Mouse (Mus musculus) liver, embryonic 12.5 days (tissue): ENCODE results near the gene Krt26. TPM values are rescaled to one million over a fixed set of nuclear protein-coding genes. Genes with fewer than 3 reads are reported as not detected.

Experiments
- ATAC-seq: fragments of 200-750 bp; cut with Nextera tagmentation; 2 replicates; pipeline ENCODE4 v1.8.0; 2017; ENCODE audit warnings: moderate number of reproducible peaks, mild to moderate bottlenecking, moderate library complexity
- H3K27ac ChIP-seq: fragments of 300-500 bp; sonication (generic); 2 replicates; pipeline ENCODE4 v1.5.1; 2016; ENCODE audit warnings: mild to moderate bottlenecking
- H3K27me3 ChIP-seq: fragments of 300-500 bp; sonication (generic); replicated peaks from 2 replicates; pipeline ENCODE4 v1.6.1; 2016; ENCODE audit warnings: mild to moderate bottlenecking, moderate library complexity
- H3K36me3 ChIP-seq: fragments of 300-500 bp; sonication (generic); 2 replicates; pipeline ENCODE4 v1.6.1; 2016; ENCODE audit warnings: mild to moderate bottlenecking, moderate library complexity
- H3K4me1 ChIP-seq: fragments of 300-500 bp; sonication (generic); 2 replicates; pipeline ENCODE4 v1.6.1; 2016
- H3K4me2 ChIP-seq: fragments of 300-500 bp; sonication (generic); 2 replicates; pipeline ENCODE4 v1.6.1; 2016; ENCODE audit warnings: mild to moderate bottlenecking, moderate library complexity
- H3K4me3 ChIP-seq: fragments of 300-500 bp; sonication (generic); 2 replicates; pipeline ENCODE4 v1.5.1; 2016; ENCODE audit warnings: mild to moderate bottlenecking, moderate library complexity
- H3K9ac ChIP-seq: fragments of 300-500 bp; sonication (generic); 2 replicates; pipeline ENCODE4 v1.6.1; 2016; ENCODE audit warnings: mild to moderate bottlenecking, moderate library complexity
- H3K9me3 ChIP-seq: fragments of 300-500 bp; sonication (generic); replicated peaks from 2 replicates; pipeline ENCODE4 v1.6.1; 2016; ENCODE audit warnings: mild to moderate bottlenecking, moderate library complexity
- WGBS: fragments of 180-500 bp; shearing (Covaris S2); methylation state at CpG from one replicate; pipeline ENCODE4 v1.1.7; 2016; ENCODE audit not compliant: insufficient replicate concordance; 5-methylcytosine and 5-hydroxymethylcytosine counted together
- polyA plus RNA-seq: library from polyadenylated mRNA; unstranded; fragments of >200 nt; fragmentation: Nextera tagmentation; extraction: Ambion mirVana; gene quantifications from 2 replicates; pipeline ENCODE4 v1.2.1, GENCODE M21; 2016

Krt26 gene
- polyA plus RNA-seq: not detected in 2 replicates

DNA sequence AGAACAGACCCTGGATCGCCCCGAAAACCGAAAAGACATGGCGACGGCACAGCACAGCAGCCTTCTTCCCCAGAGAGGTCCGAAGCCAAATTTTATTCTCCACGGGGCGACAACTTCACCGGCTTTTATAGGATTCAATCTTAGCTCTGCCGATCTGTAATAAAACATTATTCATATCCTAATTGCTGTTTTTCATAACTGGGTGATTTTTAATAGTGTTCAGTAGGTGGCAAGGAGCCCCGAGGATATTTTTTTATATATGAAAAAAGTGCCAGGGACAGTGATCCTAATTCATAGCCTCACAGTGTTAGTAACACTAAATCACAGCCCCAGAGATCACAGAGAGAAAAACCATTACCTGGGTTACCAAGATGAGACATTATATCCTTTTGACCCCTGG is at the start of gene Krt26:
Krt26 (minus strand) TSS at position 101 of the 400 bp plus-strand sequence.
- no peaks in the 10 kb centered on the region for H3K9me3 ChIP-seq
- no peaks in the 10 kb centered on the region for H3K4me1 ChIP-seq
- H3K9ac ChIP-seq: no peak within 1 kb of the TSS
- no peaks in the 10 kb centered on the region for H3K36me3 ChIP-seq
- H3K27me3 ChIP-seq: no peaks in the 10 kb centered on the region
- no peak for ATAC-seq
- H3K27ac ChIP-seq: no peak within 1 kb of the TSS
- H3K4me2 ChIP-seq: no peak within 1 kb of the TSS
- WGBS: 79% methylated on average over 11 of the region's 11 CpGs
- H3K4me3 ChIP-seq: no peak within 1 kb of the TSS

DNA sequence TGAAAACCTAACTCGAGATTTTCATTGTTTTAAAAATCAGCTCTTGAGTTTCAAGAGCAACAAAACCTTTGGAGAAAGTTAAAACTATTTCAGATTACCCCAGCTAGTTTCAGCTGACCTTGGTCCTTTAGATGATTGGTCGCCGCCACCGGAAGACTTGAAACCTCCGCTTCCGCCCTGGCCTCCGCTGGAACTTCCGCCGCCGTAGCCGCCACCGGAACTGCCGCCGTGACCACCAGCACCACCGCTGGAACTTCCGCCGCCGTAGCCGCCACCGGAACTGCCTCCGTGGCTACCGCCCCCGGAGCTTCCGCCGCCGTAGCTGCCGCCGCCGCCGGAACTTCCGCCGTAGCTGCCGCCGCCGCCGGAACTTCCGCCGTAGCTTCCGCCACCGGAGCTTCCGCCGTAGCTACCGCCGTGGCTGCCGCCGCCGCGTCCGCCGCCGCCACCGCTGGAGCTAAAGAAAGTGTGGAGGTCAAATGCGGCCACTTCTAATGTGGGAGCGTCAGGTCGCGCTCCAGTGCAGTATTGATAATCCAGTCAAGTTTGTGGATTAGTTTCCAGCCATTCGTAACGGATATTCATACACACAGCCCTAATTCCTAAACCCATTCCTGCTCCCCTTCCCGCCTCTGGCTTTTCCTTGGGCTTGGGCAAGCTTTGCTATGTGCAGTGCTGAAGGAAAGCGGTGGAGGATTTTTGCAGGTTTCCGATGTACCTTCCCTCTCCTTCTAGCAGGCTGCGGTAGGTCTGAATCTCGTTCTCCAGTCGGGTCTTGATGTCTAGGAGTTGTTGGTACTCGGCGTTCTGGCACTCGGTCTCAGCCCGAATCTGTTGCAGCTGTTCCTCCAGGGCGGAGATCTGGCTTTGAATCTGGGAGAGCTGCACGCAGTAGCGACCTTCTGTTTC is 48.3 kb upstream of the Krt26 start:
- peaks cover 39% of the 10 kb centered on the region for H3K27me3 ChIP-seq
- peak overlapping the region; percentile 61 for H3K4me3 ChIP-seq
- H3K9ac ChIP-seq: peak overlapping the region; percentile 48
- no peaks in the 10 kb centered on the region for H3K9me3 ChIP-seq
- peak overlapping the region; percentile 79 for H3K4me2 ChIP-seq
- H3K27ac ChIP-seq: peak overlapping the region; percentile 83
- peak; percentile 59 for ATAC-seq
- H3K36me3 ChIP-seq: 0 out of 2 replicates have a peak, but pooled peaks cover 3% of the 10 kb centered on the region
- WGBS: 3% methylated on average over 71 of the region's 71 CpGs
- no peaks in the 10 kb centered on the region for H3K4me1 ChIP-seq

DNA sequence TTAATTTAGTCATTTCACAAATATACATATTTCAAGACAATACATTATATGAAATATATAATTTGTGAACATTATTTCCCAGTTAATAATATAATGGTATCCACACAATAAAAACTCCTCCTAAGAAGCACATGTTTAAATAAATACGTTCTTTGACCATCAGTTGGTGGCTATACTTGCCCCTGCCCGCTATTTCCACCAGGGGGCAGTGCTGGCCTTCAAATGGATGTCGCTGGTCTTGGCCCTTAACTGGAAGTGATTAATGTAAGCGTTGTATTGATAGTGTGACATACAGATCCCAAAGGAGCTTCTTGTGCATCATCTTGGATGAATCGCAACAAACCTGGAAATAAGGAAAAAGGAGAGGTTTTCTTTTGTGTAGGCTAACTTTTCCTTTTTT is 41.8 kb upstream of the Krt26 start:
- H3K4me3 ChIP-seq: no peak overlapping the region
- H3K27me3 ChIP-seq: peaks cover 17% of the 10 kb centered on the region
- 15% methylated on average over 5 of the region's 5 CpGs for WGBS
- H3K4me2 ChIP-seq: no peak overlapping the region
- H3K27ac ChIP-seq: no peak overlapping the region
- H3K36me3 ChIP-seq: no peaks in the 10 kb centered on the region
- no peaks in the 10 kb centered on the region for H3K9me3 ChIP-seq
- ATAC-seq: no peak
- no peak overlapping the region for H3K9ac ChIP-seq
- H3K4me1 ChIP-seq: no peaks in the 10 kb centered on the region

GRCm38 (mm10) chr11:99374803-99375202 is 37.0 kb upstream of the Krt26 start, which contains the start of gene Krt28:
Gene Krt28, minus strand, starts transcription at chr11:99374903.
- Histone ChIP-seq H3K4me1 (no peaks in the 10 kb centered on the region), H3K27me3 (no peaks in the 10 kb centered on the region), H3K36me3 (no peaks in the 10 kb centered on the region), H3K9me3 (no peaks in the 10 kb centered on the region), H3K4me2 (no peak within 1 kb of the TSS), H3K4me3 (no peak within 1 kb of the TSS), H3K9ac (no peak within 1 kb of the TSS), H3K27ac (no peak within 1 kb of the TSS)
- 71% methylated on average over 13 of the region's 13 CpGs for WGBS
- no peak for ATAC-seq

- H3K27me3 ChIP-seq: peaks cover 11% of the 10 kb centered on the region; the same call in 1 of the 2 replicates
- no peak for ATAC-seq
- H3K27ac ChIP-seq: no peak overlapping the region
- H3K4me1 ChIP-seq: no peaks in the 10 kb centered on the region
- no peak overlapping the region for H3K4me3 ChIP-seq
- WGBS: 63% methylated on average over 8 of the region's 8 CpGs
- no peak overlapping the region for H3K9ac ChIP-seq
- H3K36me3 ChIP-seq: no peaks in the 10 kb centered on the region
- no peaks in the 10 kb centered on the region for H3K9me3 ChIP-seq
- H3K4me2 ChIP-seq: no peak overlapping the region
Measured at GRCm38 (mm10) chr11:99369853-99370451, 32.2 kb upstream of the Krt26 start.

DNA sequence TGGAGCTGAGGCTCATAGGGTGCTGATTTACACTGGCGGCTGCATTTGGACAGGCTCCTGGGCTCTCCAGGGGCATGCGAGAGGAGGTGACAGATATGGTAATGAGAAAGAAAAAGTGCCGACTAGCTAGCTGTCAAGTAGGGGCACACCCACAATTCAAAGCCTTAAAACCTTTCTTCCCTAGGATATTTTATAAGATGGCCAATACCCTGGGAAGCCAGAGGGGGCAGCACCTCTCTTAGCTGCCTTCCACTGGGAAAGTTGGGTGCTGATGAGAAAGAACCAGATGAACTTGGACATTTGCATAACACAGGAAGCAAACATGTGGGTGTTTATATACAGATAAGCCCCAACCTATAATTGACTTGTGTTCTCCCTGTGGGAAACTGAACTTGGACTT is 31.5 kb upstream of the Krt26 start:
- peaks cover 11% of the 10 kb centered on the region; the same call in 1 of the 2 replicates for H3K27me3 ChIP-seq
- ATAC-seq: no peak
- no peak overlapping the region for H3K4me3 ChIP-seq
- 24% methylated on average over 3 of the region's 3 CpGs for WGBS
- H3K9me3 ChIP-seq: no peaks in the 10 kb centered on the region
- H3K4me2 ChIP-seq: no peak overlapping the region
- H3K9ac ChIP-seq: no peak overlapping the region
- no peaks in the 10 kb centered on the region for H3K4me1 ChIP-seq
- H3K36me3 ChIP-seq: no peaks in the 10 kb centered on the region
- H3K27ac ChIP-seq: no peak overlapping the region

- H3K9ac ChIP-seq: no peak overlapping the region
- H3K27ac ChIP-seq: no peak overlapping the region
- H3K36me3 ChIP-seq: no peaks in the 10 kb centered on the region
- H3K9me3 ChIP-seq: no peaks in the 10 kb centered on the region
- WGBS: 31% methylated on average over 10 of the region's 10 CpGs
- H3K4me3 ChIP-seq: no peak overlapping the region
- no peak overlapping the region for H3K4me2 ChIP-seq
- H3K4me1 ChIP-seq: no peaks in the 10 kb centered on the region
- ATAC-seq: no peak
- H3K27me3 ChIP-seq: peaks cover 11% of the 10 kb centered on the region; the same call in 1 of the 2 replicates
Measured at GRCm38 (mm10) chr11:99366791-99367190, 29.0 kb upstream of the Krt26 start.

GRCm38 (mm10) chr11:99364412-99364811 is 26.6 kb upstream of the Krt26 start:
- WGBS: 18% methylated on average over 9 of the region's 9 CpGs
- H3K4me3 ChIP-seq: no peak overlapping the region
- no peaks in the 10 kb centered on the region for H3K36me3 ChIP-seq
- H3K4me1 ChIP-seq: no peaks in the 10 kb centered on the region
- no peak overlapping the region for H3K9ac ChIP-seq
- ATAC-seq: no peak
- no peaks in the 10 kb centered on the region for H3K9me3 ChIP-seq
- no peak overlapping the region for H3K27ac ChIP-seq
- H3K4me2 ChIP-seq: no peak overlapping the region
- peaks cover 11% of the 10 kb centered on the region; the same call in 1 of the 2 replicates for H3K27me3 ChIP-seq

GRCm38 (mm10) chr11:99361423-99361822 is 23.7 kb upstream of the Krt26 start:
- no peak overlapping the region for H3K9ac ChIP-seq
- no peak overlapping the region for H3K4me3 ChIP-seq
- peaks cover 4% of the 10 kb centered on the region; the same call in 1 of the 2 replicates for H3K27me3 ChIP-seq
- no peak for ATAC-seq
- H3K4me1 ChIP-seq: no peaks in the 10 kb centered on the region
- H3K27ac ChIP-seq: no peak overlapping the region
- no peaks in the 10 kb centered on the region for H3K9me3 ChIP-seq
- WGBS: 77% methylated on average over 8 of the region's 8 CpGs
- H3K36me3 ChIP-seq: no peaks in the 10 kb centered on the region
- H3K4me2 ChIP-seq: no peak overlapping the region

GRCm38 (mm10) chr11:99351004-99351403 is 13.2 kb upstream of the Krt26 start, which contains the start of gene Krt27:
Gene Krt27, minus strand, starts transcription at chr11:99351104.
- Histone ChIP-seq H3K9me3 (no peaks in the 10 kb centered on the region), H3K9ac (no peak within 1 kb of the TSS), H3K4me3 (no peak within 1 kb of the TSS), H3K27ac (no peak within 1 kb of the TSS), H3K4me1 (no peaks in the 10 kb centered on the region), H3K27me3 (peaks cover 3% of the 10 kb centered on the region; the same call in 1 of the 2 replicates), H3K36me3 (no peaks in the 10 kb centered on the region), H3K4me2 (no peak within 1 kb of the TSS)
- 63% methylated on average over 12 of the region's 12 CpGs for WGBS
- no peak for ATAC-seq

DNA sequence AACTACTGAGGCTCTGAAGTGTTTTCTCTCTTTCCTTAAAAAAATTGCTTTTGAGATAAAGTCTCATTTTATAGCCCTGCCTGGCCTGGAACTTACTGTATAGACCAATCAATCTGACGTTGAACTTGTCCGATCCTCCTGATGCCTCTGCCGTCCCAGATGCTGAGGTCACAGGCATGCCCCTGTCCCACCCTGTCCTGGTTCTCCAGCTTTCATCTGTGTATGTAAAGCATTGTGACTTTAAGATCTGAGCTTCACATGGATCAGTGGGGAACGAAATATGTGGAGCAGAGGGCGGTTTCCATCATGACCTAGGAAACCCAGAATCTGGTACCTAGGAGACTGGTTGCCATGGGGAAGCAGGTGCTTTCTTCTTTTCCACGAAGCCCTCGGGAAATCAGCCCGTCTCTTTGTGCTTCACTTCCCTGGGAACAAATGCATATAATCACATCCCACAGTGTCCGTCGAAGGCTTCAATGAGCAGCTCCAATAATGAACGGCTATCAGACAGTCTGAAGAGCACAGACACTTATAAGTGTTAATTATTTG is 1.6 kb upstream of the Krt26 start:
- no peak for ATAC-seq
- no peaks in the 10 kb centered on the region for H3K4me1 ChIP-seq
- H3K4me3 ChIP-seq: no peak overlapping the region
- 68% methylated on average over 11 of the region's 11 CpGs for WGBS
- H3K27me3 ChIP-seq: no peaks in the 10 kb centered on the region
- no peak overlapping the region for H3K4me2 ChIP-seq
- no peaks in the 10 kb centered on the region for H3K36me3 ChIP-seq
- H3K9me3 ChIP-seq: no peaks in the 10 kb centered on the region
- H3K9ac ChIP-seq: no peak overlapping the region
- no peak overlapping the region for H3K27ac ChIP-seq

DNA sequence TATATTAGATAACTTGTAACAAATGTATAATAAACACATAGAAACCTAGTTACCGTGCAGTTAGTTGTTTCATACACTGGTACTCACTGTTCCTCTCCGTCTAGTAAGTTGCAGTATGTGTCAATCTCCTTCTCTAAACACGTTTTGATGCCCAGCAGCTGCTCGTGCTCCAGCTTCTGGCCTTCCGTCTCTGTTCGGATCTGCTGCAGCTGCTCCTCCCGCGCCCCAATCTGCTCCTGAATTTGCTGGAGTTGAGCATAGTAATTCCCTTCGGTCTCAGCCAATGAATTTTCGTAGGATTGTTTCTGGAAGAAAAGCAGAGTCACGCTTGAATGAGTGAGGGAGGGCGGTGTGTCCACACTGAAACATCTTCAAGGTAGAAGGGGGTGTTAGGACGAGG is 4.3 kb downstream of the Krt26 start:
- ATAC-seq: no peak
- 68% methylated on average over 13 of the region's 13 CpGs for WGBS

More for the DNA sequence above, 4.3 kb downstream of the Krt26 start:
- Histone ChIP-seq H3K4me1 (no peaks in the 10 kb centered on the region), H3K9me3 (no peaks in the 10 kb centered on the region), H3K27me3 (no peaks in the 10 kb centered on the region; the same call in 1 of the 2 replicates), H3K36me3 (no peaks in the 10 kb centered on the region), H3K9ac (no peak overlapping the region), H3K4me2 (no peak overlapping the region), H3K27ac (no peak overlapping the region), H3K4me3 (no peak overlapping the region)
